Mouse (Mus musculus) E14TG2a.4 (cell line): ENCODE results near the gene Tbl1x.
"Not testable (repeated sequence)": the region's sequence is repeated elsewhere in the genome, so short reads cannot be mapped to it uniquely, and the experiment has no call there.

Experiments
- H3K27me3 ChIP-seq: 2 replicates; pipeline ENCODE4 v1.6.1; 2014; ENCODE audit warnings: low read length, control low read depth; ENCODE audit not compliant: insufficient read depth
- H3K36me3 ChIP-seq: 2 replicates; pipeline ENCODE4 v1.6.1; 2014; ENCODE audit warnings: low read length, control low read depth; ENCODE audit not compliant: insufficient read depth
- H3K4me1 ChIP-seq: replicated peaks from 2 replicates; pipeline ENCODE4 v1.6.1; 2014; ENCODE audit warnings: low read depth, low read length, control low read depth
- H3K4me3 ChIP-seq: replicated peaks from 2 replicates; pipeline ENCODE4 v1.5.1; 2014; ENCODE audit warnings: mild to moderate bottlenecking, low read length
- H3K9me3 ChIP-seq: 2 replicates; pipeline ENCODE4 v1.6.1; 2014; ENCODE audit warnings: low read length, control low read depth
- CTCF ChIP-seq: conservative IDR thresholded peaks from 2 replicates; pipeline ENCODE4 v1.5.1; 2014; ENCODE audit warnings: low read length
- NANOG ChIP-seq: IDR thresholded peaks from 2 replicates; pipeline ENCODE4 v1.6.1; 2014; ENCODE audit warnings: borderline replicate concordance, low read length, mixed read lengths
- POU5F1 ChIP-seq: IDR thresholded peaks from 2 replicates; pipeline ENCODE4 v1.6.1; 2014; ENCODE audit warnings: low read length, borderline replicate concordance

The Tbl1x gene

DNA sequence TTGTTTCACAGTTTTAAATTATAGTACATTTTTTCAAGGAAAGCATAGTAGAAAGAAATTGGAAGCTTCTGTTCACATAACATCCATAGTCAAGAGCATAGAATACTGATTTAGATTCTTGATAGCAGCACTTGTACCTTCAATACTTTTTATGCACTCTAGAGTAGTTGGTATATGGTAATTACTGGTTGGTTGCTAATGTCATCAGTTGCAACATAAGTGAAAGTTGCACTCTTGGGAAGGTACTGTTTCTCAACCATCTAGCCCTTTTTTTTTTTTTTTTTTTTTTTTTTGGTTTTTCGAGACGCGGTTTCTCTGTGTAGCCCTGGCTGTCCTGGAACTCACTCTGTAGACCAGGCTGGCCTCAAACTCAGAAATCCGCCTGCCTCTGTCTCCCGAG, 20.2 kb downstream of the Tbl1x start:
- Histone ChIP-seq H3K4me3 (no peak overlapping the region), H3K36me3 (peaks cover 2% of the 10 kb centered on the region; the same call in 1 of the 2 replicates), H3K27me3 (no peaks in the 10 kb centered on the region), H3K9me3 (no peaks in the 10 kb centered on the region), H3K4me1 (peaks cover 44% of the 10 kb centered on the region)
- TF ChIP-seq NANOG = no peak
- TF ChIP-seq CTCF = no peak
- no peak for TF ChIP-seq POU5F1

DNA sequence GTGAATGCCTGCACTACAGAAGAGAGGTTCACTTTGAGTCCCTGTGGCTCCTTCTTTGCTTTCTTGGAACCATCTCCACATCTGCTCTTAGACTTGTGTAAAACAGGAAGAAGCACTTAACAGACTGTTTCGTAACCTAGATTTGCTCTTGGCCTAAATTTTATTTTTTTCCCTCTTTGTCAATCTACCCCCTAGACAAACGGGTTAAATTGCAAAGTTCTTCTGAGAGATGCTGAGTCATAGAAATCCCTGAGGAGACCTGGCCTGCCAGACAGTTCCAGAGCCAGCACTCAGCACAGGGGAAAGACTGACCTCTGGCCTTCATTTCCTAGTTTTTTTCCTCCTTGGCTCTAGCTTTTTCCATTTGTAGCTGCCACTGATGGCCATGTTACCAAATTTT, 23.1 kb downstream of the Tbl1x start:
- no peak for TF ChIP-seq CTCF
- no peak for TF ChIP-seq POU5F1
- no peak for TF ChIP-seq NANOG
- H3K4me1 ChIP-seq = peaks cover 20% of the 10 kb centered on the region
- no peaks in the 10 kb centered on the region for H3K9me3 ChIP-seq
- no peaks in the 10 kb centered on the region for H3K27me3 ChIP-seq
- H3K4me3 ChIP-seq = no peak overlapping the region
- H3K36me3 ChIP-seq = no peaks in the 10 kb centered on the region

DNA sequence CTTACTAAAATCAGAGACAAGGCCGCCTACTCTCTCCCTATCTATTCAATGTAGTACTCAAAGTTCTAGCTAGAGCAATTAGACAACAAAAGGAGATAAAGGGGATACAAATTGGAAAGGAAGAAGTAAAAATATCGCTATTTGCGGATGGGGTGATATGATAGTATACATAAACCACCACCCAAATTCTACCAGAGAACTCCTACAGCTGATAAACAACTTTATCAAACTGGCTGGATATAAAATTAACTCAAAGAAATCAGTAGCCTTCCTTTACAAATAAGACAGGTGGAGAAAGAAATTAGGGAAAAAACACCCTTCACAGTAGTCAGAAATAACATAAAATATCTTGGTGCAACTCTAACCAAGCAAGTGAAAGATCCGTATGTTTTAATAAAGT, 29.0 kb downstream of the Tbl1x start:
- not testable (repeated sequence) for H3K4me3 ChIP-seq, H3K36me3 ChIP-seq, H3K27me3 ChIP-seq, H3K9me3 ChIP-seq, H3K4me1 ChIP-seq

DNA sequence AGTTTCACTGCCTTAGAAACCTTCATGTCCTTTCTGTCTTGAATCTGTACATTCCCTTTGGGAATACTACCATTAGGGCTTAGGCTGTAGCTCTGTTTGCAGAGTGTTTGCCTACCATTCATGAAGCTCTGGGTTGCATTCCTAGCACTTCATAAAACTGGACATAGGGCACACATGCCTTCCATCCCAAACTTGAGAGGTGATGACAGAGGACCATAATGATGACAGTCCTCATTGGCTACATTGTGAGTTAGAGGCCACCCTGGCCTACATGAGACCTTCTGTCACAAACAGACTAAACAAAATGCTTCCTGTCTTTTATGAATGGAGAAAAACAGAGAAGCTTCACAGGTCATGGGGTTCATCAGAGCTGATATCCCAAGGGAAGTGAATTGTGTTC, 33.2 kb downstream of the Tbl1x start:
- Histone ChIP-seq H3K36me3 (no peaks in the 10 kb centered on the region), H3K27me3 (no peaks in the 10 kb centered on the region), H3K4me1 (peaks cover 15% of the 10 kb centered on the region), H3K4me3 (no peak overlapping the region), H3K9me3 (no peaks in the 10 kb centered on the region)
- TF ChIP-seq POU5F1 (no peak), CTCF (no peak), NANOG (no peak)

DNA sequence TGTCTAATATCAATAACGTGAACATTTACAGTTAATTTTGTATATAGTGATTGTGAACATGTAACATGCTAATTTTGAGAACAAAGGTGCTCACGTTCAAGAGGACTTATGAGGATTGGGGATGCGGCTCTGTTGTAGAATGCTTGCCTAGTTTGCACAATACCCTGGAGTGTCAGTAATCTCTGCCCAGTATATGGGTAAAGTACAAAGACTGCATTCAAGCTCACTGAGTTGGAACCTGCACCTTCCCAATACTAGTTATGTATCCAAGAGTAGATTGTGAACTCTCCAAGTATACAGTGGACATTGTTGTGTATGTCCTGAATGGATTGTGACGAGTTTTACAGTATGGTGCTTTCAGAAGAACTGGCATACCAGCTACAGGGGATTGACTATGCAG, 33.7 kb downstream of the Tbl1x start:
- TF ChIP-seq POU5F1 = no peak
- TF ChIP-seq NANOG = no peak
- TF ChIP-seq CTCF = no peak
- Histone ChIP-seq H3K4me1 (peaks cover 20% of the 10 kb centered on the region), H3K36me3 (no peaks in the 10 kb centered on the region), H3K27me3 (no peaks in the 10 kb centered on the region), H3K4me3 (no peak overlapping the region), H3K9me3 (no peaks in the 10 kb centered on the region)

DNA sequence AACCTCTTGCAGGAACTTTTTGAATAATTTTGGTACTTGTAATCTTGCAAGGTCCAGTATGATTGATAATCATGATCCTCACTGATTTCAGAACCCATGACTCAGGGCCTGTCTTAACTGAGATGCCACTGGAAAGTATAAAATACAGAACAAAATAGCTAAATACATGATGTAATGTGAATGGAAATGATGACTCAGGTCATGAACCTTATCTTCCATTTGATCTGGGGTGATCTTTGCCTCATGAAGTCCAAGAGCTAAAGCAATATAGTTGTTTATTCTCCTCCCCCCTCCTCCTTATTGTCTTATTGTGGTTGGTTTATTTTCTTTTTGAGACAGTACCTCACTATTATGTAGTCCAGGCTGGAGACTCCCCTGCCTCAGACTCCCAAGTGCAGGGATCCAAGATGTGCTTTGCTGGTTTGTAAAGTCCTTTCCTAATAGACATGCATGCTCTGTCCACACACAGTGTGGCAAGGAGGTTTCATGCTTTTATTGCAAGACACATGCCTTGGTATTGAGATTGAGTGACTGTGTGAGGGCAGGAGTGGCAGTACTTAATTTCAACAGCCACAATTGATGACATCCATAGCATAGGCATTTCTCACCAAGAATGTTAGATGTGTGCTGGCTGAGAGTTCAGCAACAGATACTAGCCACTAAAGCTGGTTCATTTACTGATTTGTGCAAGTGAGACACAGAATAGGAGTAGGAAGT, 34.7 kb downstream of the Tbl1x start:
- Histone ChIP-seq H3K9me3 (no peaks in the 10 kb centered on the region), H3K4me3 (no peak overlapping the region), H3K27me3 (no peaks in the 10 kb centered on the region), H3K4me1 (peaks cover 20% of the 10 kb centered on the region), H3K36me3 (no peaks in the 10 kb centered on the region)
- TF ChIP-seq NANOG (no peak), POU5F1 (no peak)

DNA sequence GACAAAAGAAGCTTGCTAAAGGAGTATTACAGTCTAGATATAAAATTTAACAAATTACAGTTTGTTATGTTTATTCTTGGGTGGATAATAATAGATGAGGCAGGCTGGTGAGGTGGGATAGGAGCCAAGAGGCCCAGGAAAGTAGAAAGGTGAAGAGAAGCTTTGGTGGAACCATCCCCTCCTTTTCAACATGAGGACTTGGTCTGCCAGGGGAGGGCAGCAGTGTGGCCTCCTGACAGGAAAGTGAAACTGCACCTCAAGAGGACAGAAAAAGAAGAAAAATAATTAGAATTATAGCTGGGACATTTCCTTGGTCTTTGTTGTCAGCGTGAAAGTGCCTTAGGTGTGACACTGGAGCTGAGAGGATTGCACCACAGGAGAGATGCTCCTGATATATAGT, 35.6 kb downstream of the Tbl1x start:
- TF ChIP-seq CTCF = no peak
- TF ChIP-seq NANOG = no peak
- no peaks in the 10 kb centered on the region for H3K36me3 ChIP-seq

DNA sequence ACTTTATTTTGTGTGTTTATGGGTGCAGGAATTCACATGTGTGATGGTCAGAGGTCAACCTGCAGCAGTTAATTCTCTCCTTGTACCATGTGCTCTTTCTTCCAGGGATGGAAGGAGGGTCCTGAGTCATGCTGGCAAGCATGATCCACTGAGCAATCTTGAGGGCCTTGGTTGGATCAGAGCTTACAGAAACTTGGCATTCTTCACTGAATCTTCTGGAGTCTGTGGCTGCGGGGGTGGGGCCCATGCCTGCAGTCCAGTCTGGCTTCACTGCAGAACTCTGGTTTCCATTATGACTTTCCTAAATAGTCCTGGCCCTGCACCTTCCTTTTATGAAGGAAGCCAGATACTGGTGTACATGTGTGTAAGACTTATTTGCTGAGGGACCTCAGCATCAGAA, 38.1 kb downstream of the Tbl1x start:
- TF ChIP-seq NANOG (no peak), CTCF (no peak), POU5F1 (no peak)
- Histone ChIP-seq H3K27me3 (no peaks in the 10 kb centered on the region), H3K4me1 (peaks cover 20% of the 10 kb centered on the region), H3K36me3 (no peaks in the 10 kb centered on the region), H3K4me3 (no peak overlapping the region), H3K9me3 (no peaks in the 10 kb centered on the region)

More for the DNA sequence above, 35.6 kb downstream of the Tbl1x start:
- Histone ChIP-seq H3K4me1 (peaks cover 20% of the 10 kb centered on the region), H3K4me3 (no peak overlapping the region), H3K27me3 (no peaks in the 10 kb centered on the region), H3K9me3 (no peaks in the 10 kb centered on the region)

DNA sequence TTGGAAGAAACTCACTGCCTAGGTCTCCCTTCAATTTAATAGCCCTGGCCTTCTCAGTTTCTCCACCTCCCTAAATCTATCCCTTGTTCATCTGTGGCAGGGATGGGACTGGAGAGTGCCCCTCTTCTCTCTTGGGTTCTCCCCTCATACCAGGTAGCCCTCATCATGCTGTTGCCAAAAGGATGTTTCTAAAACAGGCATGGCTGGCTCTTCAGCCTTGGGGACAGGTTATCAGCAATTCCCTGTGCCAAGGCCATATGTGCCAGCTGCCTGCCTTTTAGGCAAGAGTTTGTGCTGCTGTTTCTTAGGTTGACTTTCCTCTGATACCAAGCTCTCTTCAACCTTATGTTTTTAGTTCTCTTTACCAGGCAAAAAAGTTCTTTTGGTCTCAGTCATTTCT, 39.6 kb downstream of the Tbl1x start:
- TF ChIP-seq POU5F1 = no peak
- no peak for TF ChIP-seq CTCF
- no peak for TF ChIP-seq NANOG
- Histone ChIP-seq H3K4me1 (peaks cover 16% of the 10 kb centered on the region), H3K9me3 (no peaks in the 10 kb centered on the region), H3K36me3 (no peaks in the 10 kb centered on the region), H3K27me3 (no peaks in the 10 kb centered on the region), H3K4me3 (no peak overlapping the region)
